Mouse (Mus musculus): Measurements from ENCODE around the gene Nap1l5. TPM values are rescaled to one million over a fixed set of nuclear protein-coding genes. Genes with fewer than 3 reads are reported as not detected.
"Not testable (repeated sequence)": the region's sequence is repeated elsewhere in the genome, so short reads cannot be mapped to it uniquely, and the experiment has no call there.

Gene Nap1l5
- polyA plus RNA-seq, 1 experiment from 2014 or later: 0.75 TPM

GRCm38 (mm10) chr6:58880861-58881260 lies 26.0 kb downstream of the Nap1l5 start:
- Histone ChIP-seq H3K27me3 (replicated peaks; ENCODE audit: insufficient read depth, low read length) (no peaks in the 10 kb centered on the region), H3K9me3 (ENCODE audit: low read length) (no peaks in the 10 kb centered on the region), H3K9ac (replicated peaks; ENCODE audit: low read depth) (no peak overlapping the region), H3K4me1 (ENCODE audit: insufficient read depth, low read depth, low read length) (no peaks in the 10 kb centered on the region), H3K36me3 (ENCODE audit: insufficient read depth, low read length) (no peaks in the 10 kb centered on the region), H3K27ac (ENCODE audit: low read length) (no peak overlapping the region), H3K4me3 (ENCODE audit: low read depth, low read length) (no peak overlapping the region), H3K4me2 (replicated peaks; ENCODE audit: low read depth, low read length) (no peak overlapping the region)
- TF ChIP-seq CTCF (IDR thresholded peaks at IDR 0.05) (no peak), EP300 (IDR thresholded peaks at IDR 0.05) (no peak)
- DNase-seq (ENCODE audit: low spot score): no peak
- WGBS: 79% methylated on average over 5 of the region's 5 CpGs
- ATAC-seq: no peak

- H3K36me3 ChIP-seq (ENCODE audit: insufficient read depth, low read length): no peaks in the 10 kb centered on the region
- H3K4me3 ChIP-seq (ENCODE audit: low read depth, low read length): no peak overlapping the region
- H3K27ac ChIP-seq (ENCODE audit: low read length): no peak overlapping the region
- no peaks in the 10 kb centered on the region for H3K9me3 ChIP-seq (ENCODE audit: low read length)
- H3K4me1 ChIP-seq (ENCODE audit: insufficient read depth, low read depth, low read length): no peaks in the 10 kb centered on the region
- no peak overlapping the region for H3K4me2 ChIP-seq (replicated peaks; ENCODE audit: low read depth, low read length)
- no peak overlapping the region for H3K9ac ChIP-seq (replicated peaks; ENCODE audit: low read depth)
- H3K27me3 ChIP-seq (replicated peaks; ENCODE audit: insufficient read depth, low read length): no peaks in the 10 kb centered on the region
- WGBS: 88% methylated on average over 9 of the region's 9 CpGs
- no peak for TF ChIP-seq CTCF (IDR thresholded peaks at IDR 0.05)
- no peak for TF ChIP-seq EP300 (IDR thresholded peaks at IDR 0.05)
- DNase-seq (ENCODE audit: low spot score) (no peak), ATAC-seq (no peak)
These were observed 26.9 kb downstream of the Nap1l5 start for GRCm38 (mm10) chr6:58879987-58880386.

- no peak for TF ChIP-seq CTCF (IDR thresholded peaks at IDR 0.05)
- TF ChIP-seq EP300 (IDR thresholded peaks at IDR 0.05): no peak
- ATAC-seq: no peak
- Histone ChIP-seq H3K4me3 (ENCODE audit: low read depth, low read length) (no peak overlapping the region), H3K4me2 (replicated peaks; ENCODE audit: low read depth, low read length) (no peak overlapping the region), H3K4me1 (ENCODE audit: insufficient read depth, low read depth, low read length) (no peaks in the 10 kb centered on the region), H3K27ac (ENCODE audit: low read length) (no peak overlapping the region), H3K36me3 (ENCODE audit: insufficient read depth, low read length) (no peaks in the 10 kb centered on the region), H3K9ac (replicated peaks; ENCODE audit: low read depth) (no peak overlapping the region), H3K27me3 (replicated peaks; ENCODE audit: insufficient read depth, low read length) (no peaks in the 10 kb centered on the region), H3K9me3 (ENCODE audit: low read length) (no peaks in the 10 kb centered on the region)
- DNase-seq (ENCODE audit: low spot score): no peak
- WGBS: 63% methylated on average over 4 of the region's 4 CpGs
These were observed 27.3 kb downstream of the Nap1l5 start for GRCm38 (mm10) chr6:58879572-58879971.

- ATAC-seq; H3K9me3 ChIP-seq (ENCODE audit: low read length); H3K4me1 ChIP-seq (ENCODE audit: insufficient read depth, low read depth, low read length); DNase-seq (ENCODE audit: low spot score); H3K9ac ChIP-seq (replicated peaks; ENCODE audit: low read depth); H3K27ac ChIP-seq (ENCODE audit: low read length); H3K27me3 ChIP-seq (replicated peaks; ENCODE audit: insufficient read depth, low read length); H3K4me3 ChIP-seq (ENCODE audit: low read depth, low read length); H3K4me2 ChIP-seq (replicated peaks; ENCODE audit: low read depth, low read length); H3K36me3 ChIP-seq (ENCODE audit: insufficient read depth, low read length): not testable (repeated sequence)
- WGBS: 91% methylated on average over 6 of the region's 6 CpGs
These were observed 39.0 kb downstream of the Nap1l5 start for GRCm38 (mm10) chr6:58867858-58868257.

GRCm38 (mm10) chr6:58863631-58864235 lies 43.1 kb downstream of the Nap1l5 start:
- Histone ChIP-seq H3K9ac (replicated peaks; ENCODE audit: low read depth) (no peak overlapping the region), H3K36me3 (ENCODE audit: insufficient read depth, low read length) (no peaks in the 10 kb centered on the region), H3K27ac (ENCODE audit: low read length) (no peak overlapping the region), H3K9me3 (ENCODE audit: low read length) (no peaks in the 10 kb centered on the region), H3K4me2 (replicated peaks; ENCODE audit: low read depth, low read length) (no peak overlapping the region), H3K4me1 (ENCODE audit: insufficient read depth, low read depth, low read length) (no peaks in the 10 kb centered on the region), H3K4me3 (ENCODE audit: low read depth, low read length) (no peak overlapping the region), H3K27me3 (replicated peaks; ENCODE audit: insufficient read depth, low read length) (no peaks in the 10 kb centered on the region)
- 90% methylated on average over 4 of the region's 4 CpGs for WGBS
- TF ChIP-seq CTCF (IDR thresholded peaks at IDR 0.05): no peak
- TF ChIP-seq EP300 (IDR thresholded peaks at IDR 0.05): no peak
- no peak for ATAC-seq
- no peak for DNase-seq (ENCODE audit: low spot score)

GRCm38 (mm10) chr6:58862446-58862993 lies 44.4 kb downstream of the Nap1l5 start:
- Histone ChIP-seq H3K4me3 (ENCODE audit: low read depth, low read length) (no peak overlapping the region), H3K9me3 (ENCODE audit: low read length) (no peaks in the 10 kb centered on the region), H3K27me3 (replicated peaks; ENCODE audit: insufficient read depth, low read length) (no peaks in the 10 kb centered on the region), H3K9ac (replicated peaks; ENCODE audit: low read depth) (no peak overlapping the region), H3K36me3 (ENCODE audit: insufficient read depth, low read length) (no peaks in the 10 kb centered on the region), H3K27ac (ENCODE audit: low read length) (no peak overlapping the region), H3K4me2 (replicated peaks; ENCODE audit: low read depth, low read length) (no peak overlapping the region), H3K4me1 (ENCODE audit: insufficient read depth, low read depth, low read length) (no peaks in the 10 kb centered on the region)
- WGBS: 70% methylated on average over 9 of the region's 9 CpGs
- no peak for DNase-seq (ENCODE audit: low spot score)
- ATAC-seq: no peak
- TF ChIP-seq CTCF (IDR thresholded peaks at IDR 0.05) (no peak), EP300 (IDR thresholded peaks at IDR 0.05) (no peak)

All from lung, postnatal 0 days (tissue).